Mouse (Mus musculus) C2C12 (cell line): ENCODE results near the gene Wdr90.

Experiments
- CTCF ChIP-seq: IDR thresholded peaks from one replicate; pipeline ENCODE4 v1.5.1; 2011; ENCODE audit not compliant: control insufficient read depth, insufficient read depth, insufficient read length
- MYOD1 ChIP-seq: IDR thresholded peaks from one replicate; pipeline ENCODE4 v1.6.1; 2011; ENCODE audit warnings: low read depth; ENCODE audit not compliant: control insufficient read depth, insufficient read length
- USF1 ChIP-seq: IDR thresholded peaks from one replicate; pipeline ENCODE4 v1.6.1; 2011; ENCODE audit warnings: low read depth, mild to moderate bottlenecking, control low read depth, moderate library complexity

DNA sequence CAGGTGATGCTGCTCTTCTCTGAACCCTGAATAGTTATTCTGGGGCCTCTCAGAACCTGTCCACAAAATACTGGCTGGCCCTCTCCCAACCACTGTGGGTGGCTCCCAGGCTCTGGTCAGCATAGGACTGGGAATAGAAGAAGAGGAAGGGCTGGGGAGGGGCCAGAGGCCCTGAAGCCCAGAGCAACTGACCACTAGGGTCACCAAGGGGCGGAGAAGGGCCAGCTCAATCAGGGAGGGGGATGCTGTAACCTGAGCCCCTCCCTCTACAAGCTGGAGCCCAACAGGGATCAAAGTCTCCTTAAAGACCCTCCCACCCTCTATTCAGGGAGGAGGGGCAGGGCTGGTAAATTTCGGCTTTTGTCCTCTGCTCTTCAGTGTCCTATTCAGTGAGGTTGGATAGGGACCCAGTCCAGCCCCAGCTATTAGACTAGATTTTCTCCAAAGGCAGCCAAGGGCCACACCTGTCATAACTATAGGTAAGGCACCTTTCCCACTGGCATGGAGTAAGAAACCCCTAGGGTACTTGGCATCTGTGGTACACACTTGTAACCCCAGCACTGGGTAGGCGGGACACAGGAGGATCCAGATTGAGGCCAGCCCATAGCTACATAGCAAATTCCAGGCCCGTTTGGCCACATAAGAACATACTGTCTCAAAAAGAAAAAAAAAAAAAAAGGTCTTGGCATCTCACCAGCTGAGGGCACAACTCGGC is 19.1 kb upstream of the Wdr90 start, which contains the start of gene Wfikkn1:
- TF ChIP-seq MYOD1 (no peak), CTCF (no peak), USF1 (no peak)
